Mouse (Mus musculus) lung, adult 18-20 months (tissue): ENCODE results near the gene Shh.

Experiments used
- DNase-seq, 2 experiments: peaks; one replicate each; pipeline ENCODE4 v3.0.0; 2022; ENCODE audit warnings: mixed read lengths in 2 of 2

The Shh gene

GRCm38 (mm10) chr5:28466760-28467306 lies at the start of gene Shh:
Shh (minus strand) TSS chr5:28467256.
- no peak for DNase-seq

- peak; percentile 85 to 91 for DNase-seq
These were observed 33.9 kb upstream of the Shh start for GRCm38 (mm10) chr5:28500792-28501439.

GRCm38 (mm10) chr5:28498846-28499245 lies 31.8 kb upstream of the Shh start:
- DNase-seq, result no peak

GRCm38 (mm10) chr5:28495712-28496650 lies 28.9 kb upstream of the Shh start:
- peak; percentile 53 to 71 for DNase-seq

GRCm38 (mm10) chr5:28493550-28493949 lies 26.5 kb upstream of the Shh start:
- no peak for DNase-seq

GRCm38 (mm10) chr5:28482991-28483390 lies 15.9 kb upstream of the Shh start:
- DNase-seq, result no peak

GRCm38 (mm10) chr5:28481730-28482129 lies 14.7 kb upstream of the Shh start:
- no peak for DNase-seq

- no peak for DNase-seq
These were observed 9.6 kb upstream of the Shh start for GRCm38 (mm10) chr5:28476389-28477379.

GRCm38 (mm10) chr5:28473556-28473955 lies 6.5 kb upstream of the Shh start:
- no peak for DNase-seq

GRCm38 (mm10) chr5:28469525-28470202 lies 2.6 kb upstream of the Shh start:
- DNase-seq, result peak; percentile 71 to 78

GRCm38 (mm10) chr5:28466351-28466750 lies 705 bp downstream of the Shh start:
- no peak for DNase-seq

- DNase-seq, result no peak
These were observed 1.5 kb downstream of the Shh start for GRCm38 (mm10) chr5:28465526-28465925.

- peak; percentile 15 to 32 for DNase-seq
These were observed 2.0 kb downstream of the Shh start for GRCm38 (mm10) chr5:28465099-28465406.

- DNase-seq, result peak in 1 of 2 experiments; percentile 19
These were observed 2.5 kb downstream of the Shh start for GRCm38 (mm10) chr5:28464361-28465098.

GRCm38 (mm10) chr5:28463656-28464055 lies 3.4 kb downstream of the Shh start:
- peak in 1 of 2 experiments; percentile 18 for DNase-seq

GRCm38 (mm10) chr5:28462741-28463590 lies 4.1 kb downstream of the Shh start:
- DNase-seq, result peak; percentile 32 to 50

GRCm38 (mm10) chr5:28461376-28461775 lies 5.7 kb downstream of the Shh start:
- DNase-seq, result no peak

GRCm38 (mm10) chr5:28460556-28461350 lies 6.3 kb downstream of the Shh start:
- DNase-seq, result peak; percentile 9 to 34
